Mouse (Mus musculus) bone marrow macrophage, adult 2 months (primary cell): ENCODE results near the gene Kcnk3.

Source experiments
- CTCF ChIP-seq: IDR thresholded peaks from 2 replicates; pipeline ENCODE4 v1.5.1; 2012; ENCODE audit warnings: low read depth, mild to moderate bottlenecking, low read length, moderate library complexity
- POLR2A ChIP-seq: IDR thresholded peaks from 2 replicates; pipeline ENCODE4 v1.6.1; 2012; ENCODE audit warnings: mild to moderate bottlenecking, low read depth, low read length, borderline replicate concordance

- TF ChIP-seq POLR2A (no peak), CTCF (no peak)
Observed at GRCm38 (mm10) chr5:30559421-30559820, 28.5 kb upstream of the Kcnk3 start.
